Mouse (Mus musculus): ENCODE data around the gene Ap5b1.

Gene Ap5b1

GRCm38 (mm10) chr19:5567534-5568469, at the start of gene Ap5b1:
TSS of gene Ap5b1 (plus strand) at chr19:5568025.
- DNase-seq (ENCODE audit: low spot score), result peak; percentile 83

DNA sequence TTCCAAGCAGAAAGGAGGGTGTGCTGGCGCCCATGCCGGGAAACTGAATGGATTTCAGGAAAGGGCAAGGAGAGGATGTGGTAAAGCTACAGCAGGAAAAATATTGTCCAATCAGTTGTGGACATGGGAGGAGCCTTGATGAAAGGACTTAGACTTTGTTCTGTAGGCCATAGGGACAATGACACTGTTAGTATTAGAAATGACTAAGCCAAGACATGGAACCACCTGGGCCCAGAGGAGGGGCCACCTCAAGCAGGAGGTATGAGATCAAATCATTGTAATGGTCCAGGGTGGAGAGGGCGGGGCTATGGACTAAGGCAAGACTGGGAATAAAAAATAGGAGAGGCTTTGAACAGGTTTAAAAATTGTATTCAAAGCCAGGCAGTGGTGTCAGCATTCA, 49.1 kb upstream of the Ap5b1 start:
- DNase-seq (ENCODE audit: low spot score), result no peak

GRCm38 (mm10) chr19:5525204-5525603, 42.6 kb upstream of the Ap5b1 start:
- no peak for DNase-seq (ENCODE audit: low spot score)

DNA sequence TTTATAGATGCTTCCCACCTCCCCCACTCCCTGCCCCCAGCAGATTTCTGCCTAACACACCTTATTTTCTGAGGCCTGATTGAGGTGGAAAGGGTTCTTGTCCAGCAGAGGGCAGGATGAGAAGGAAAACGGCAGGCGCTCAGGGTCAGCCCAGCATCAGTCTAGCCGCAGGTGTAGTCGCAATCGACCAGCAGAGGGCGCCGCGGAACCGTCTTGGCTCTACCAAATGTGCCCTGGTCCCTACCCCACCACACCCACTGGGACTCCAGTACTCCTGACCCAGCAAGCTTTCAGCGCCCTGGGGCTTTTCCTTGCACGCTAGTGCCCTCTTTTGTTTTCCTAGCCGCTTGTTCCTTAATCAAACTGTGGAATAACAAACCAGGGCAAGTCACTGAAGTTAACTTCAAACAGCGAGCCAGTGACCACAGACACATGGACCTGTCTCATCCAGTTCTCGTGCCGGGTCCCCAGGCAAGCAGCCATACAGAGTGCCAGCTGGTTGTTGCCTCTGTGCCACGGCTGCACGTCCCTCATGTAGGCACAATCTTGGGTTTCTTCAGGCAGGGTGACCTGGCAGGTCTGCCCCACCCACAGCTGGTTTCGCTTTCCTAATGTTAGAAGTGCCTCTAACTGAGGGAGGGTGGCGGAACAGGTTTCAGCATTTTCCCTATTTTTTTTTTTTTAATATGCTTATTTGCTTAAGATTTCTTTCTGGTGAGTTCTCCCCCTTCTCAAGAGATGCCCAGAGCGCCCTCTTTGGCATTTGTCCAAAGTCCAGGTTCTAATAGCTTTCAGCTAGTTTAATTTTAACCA, 38.3 kb upstream of the Ap5b1 start:
- peak; percentile 91 for DNase-seq (ENCODE audit: low spot score)

GRCm38 (mm10) chr19:5530138-5530524, 37.7 kb upstream of the Ap5b1 start:
- DNase-seq (ENCODE audit: low spot score), result no peak

DNA sequence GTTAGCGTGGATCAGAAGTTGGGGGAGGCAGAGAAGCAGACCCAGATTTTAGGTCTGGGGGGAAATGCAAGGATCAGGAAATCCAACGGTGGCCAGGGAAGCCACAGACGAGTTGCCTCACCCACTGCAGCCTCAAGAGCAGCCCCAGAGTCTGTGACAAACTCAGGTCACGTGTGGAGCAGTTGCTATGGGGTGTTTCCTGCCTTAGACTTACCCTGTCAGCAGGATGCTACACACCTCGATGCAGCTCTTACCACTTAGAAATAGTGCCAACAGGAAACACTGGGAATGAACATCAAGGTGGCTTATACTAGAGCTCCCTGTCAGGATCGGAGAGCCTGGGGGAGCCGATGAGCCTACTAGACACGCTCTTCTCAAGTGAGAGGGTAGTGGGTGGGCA, 35.3 kb upstream of the Ap5b1 start:
- DNase-seq (ENCODE audit: low spot score), result no peak

DNA sequence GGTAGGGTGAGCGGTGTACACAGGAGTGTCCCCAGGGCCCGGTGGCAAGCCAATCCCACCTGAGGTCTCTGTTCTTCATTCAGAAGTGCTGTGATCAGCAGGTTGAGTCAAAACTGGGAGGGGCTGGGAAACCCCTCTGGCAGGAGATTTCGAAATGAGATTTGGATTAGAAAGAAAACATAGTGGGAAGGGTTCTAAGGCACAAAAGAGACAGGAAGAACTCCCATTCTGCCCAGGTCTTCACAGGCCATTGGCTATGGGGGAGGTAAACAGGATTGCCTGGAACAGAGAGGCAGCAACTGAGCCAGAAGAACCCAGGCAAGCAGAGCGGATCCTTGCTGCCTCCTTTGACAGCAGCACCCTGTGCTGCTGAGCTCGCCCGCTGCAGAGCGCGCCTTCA, 29.0 kb upstream of the Ap5b1 start:
- DNase-seq (ENCODE audit: low spot score), result no peak

DNA sequence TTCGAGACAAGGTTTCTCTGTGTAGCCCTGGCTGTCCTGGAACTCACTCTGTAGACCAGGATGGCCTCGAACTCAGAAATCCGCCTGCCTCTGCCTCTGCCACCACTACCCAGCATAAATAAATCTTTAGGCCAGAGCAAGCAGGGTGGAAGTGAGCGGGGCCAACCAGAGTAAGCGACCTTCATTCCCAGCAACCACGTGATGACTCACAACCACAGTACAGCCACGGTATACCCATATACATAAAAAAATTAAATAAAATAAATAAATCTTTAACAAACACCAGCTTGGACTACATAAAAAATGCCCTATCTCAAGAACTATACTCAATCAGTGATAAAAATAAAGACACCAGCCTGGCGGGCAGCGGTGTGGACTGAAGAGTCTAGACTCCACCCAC, 24.5 kb upstream of the Ap5b1 start:
- no peak for DNase-seq (ENCODE audit: low spot score)

GRCm38 (mm10) chr19:5544031-5544430, 23.8 kb upstream of the Ap5b1 start:
- DNase-seq (ENCODE audit: low spot score), result no peak

GRCm38 (mm10) chr19:5547471-5548056, 20.3 kb upstream of the Ap5b1 start:
- DNase-seq (ENCODE audit: low spot score), result no peak

- DNase-seq (ENCODE audit: low spot score), result no peak
Observed at GRCm38 (mm10) chr19:5553802-5554201, 14.0 kb upstream of the Ap5b1 start.

GRCm38 (mm10) chr19:5554212-5554611, 13.6 kb upstream of the Ap5b1 start:
- no peak for DNase-seq (ENCODE audit: low spot score)

GRCm38 (mm10) chr19:5558169-5558568, 9.7 kb upstream of the Ap5b1 start:
- no peak for DNase-seq (ENCODE audit: low spot score)

GRCm38 (mm10) chr19:5558770-5559169, 9.1 kb upstream of the Ap5b1 start:
- no peak for DNase-seq (ENCODE audit: low spot score)

DNA sequence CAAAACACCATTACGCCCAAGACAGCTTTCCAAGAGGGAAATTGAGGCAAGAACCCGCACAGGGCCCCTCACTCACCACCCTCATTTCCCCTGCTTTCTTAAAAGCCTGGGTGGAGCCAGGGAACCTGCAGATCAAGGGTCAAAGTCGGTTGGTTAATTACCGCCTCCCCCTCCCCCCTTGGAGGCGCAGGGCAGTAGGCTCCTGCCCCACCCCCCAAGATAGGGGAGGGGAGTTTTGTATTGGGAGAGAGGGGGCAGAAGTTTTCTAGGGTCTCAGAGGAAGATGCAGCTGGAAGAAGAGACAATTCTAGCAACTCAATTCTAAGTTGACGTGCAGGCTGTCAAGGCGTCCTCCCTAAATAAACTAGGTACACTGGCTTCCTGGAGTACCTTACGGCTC, 8.6 kb upstream of the Ap5b1 start:
- no peak for DNase-seq (ENCODE audit: low spot score)

DNA sequence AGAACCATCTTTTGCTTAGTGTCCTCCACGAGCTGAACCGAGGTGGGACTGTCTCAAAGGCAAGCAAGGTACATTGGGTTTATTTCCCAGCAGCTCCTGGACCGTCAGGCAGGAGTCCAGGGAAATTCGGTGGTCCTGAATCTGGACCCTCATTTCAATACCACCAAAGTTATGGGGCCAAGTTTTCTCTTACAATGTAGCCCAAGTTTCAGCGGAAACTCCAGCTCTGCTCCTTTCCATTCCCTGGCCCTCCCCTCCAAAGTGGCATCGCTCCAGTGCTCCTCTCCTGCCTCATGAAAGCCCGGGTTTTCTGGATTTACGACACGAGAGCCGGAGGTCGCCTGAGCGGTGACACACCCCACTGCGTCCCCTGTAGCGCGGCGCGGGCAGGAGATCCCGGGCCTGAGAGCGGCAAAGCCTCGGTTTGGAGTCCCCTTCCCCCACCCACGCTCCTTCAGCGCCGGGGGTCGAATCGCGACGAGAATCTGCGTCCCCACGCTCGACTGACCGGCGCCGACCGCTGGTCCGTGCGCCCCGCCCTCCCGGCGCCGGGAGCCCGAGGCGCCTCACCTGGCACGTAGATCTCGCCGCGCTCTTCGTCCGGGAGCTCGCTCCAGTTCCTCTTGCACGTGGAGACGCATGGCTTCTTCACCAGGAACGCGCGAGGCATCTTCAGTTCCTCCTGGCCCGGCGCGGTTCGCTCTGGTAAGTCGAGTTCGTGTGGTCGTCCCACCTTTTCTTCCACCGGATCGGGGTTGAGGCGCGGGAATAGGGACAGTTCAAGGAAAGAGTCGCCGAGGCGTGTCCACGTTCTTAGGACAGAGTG, 8.0 kb upstream of the Ap5b1 start:
- no peak for DNase-seq (ENCODE audit: low spot score)

GRCm38 (mm10) chr19:5560457-5561041, 7.3 kb upstream of the Ap5b1 start, which contains the start of gene Ovol1:
TSS of gene Ovol1 (minus strand) at chr19:5560646.
- no peak for DNase-seq (ENCODE audit: low spot score)

- no peak for DNase-seq (ENCODE audit: low spot score)
Observed at GRCm38 (mm10) chr19:5561252-5561790, 6.5 kb upstream of the Ap5b1 start.

- no peak for DNase-seq (ENCODE audit: low spot score)
Observed at GRCm38 (mm10) chr19:5561886-5562285, 5.9 kb upstream of the Ap5b1 start.

- no peak for DNase-seq (ENCODE audit: low spot score)
Observed at GRCm38 (mm10) chr19:5562776-5563175, 5.0 kb upstream of the Ap5b1 start.

- DNase-seq (ENCODE audit: low spot score), result no peak
Observed at GRCm38 (mm10) chr19:5566316-5566715, 1.5 kb upstream of the Ap5b1 start.
